Mouse (Mus musculus): Measurements from ENCODE around the gene Ldah. TPM values are rescaled to one million over a fixed set of nuclear protein-coding genes. Genes with fewer than 3 reads are reported as not detected.

The Ldah gene
- polyA plus RNA-seq, 1 experiment from 2014 or later, result 67.0 TPM

- H3K4me3 ChIP-seq (ENCODE audit: low read depth, low read length), result no peak overlapping the region
- no peaks in the 10 kb centered on the region for H3K9me3 ChIP-seq (ENCODE audit: control insufficient read depth, low read length)
- H3K27me3 ChIP-seq (ENCODE audit: control insufficient read depth, insufficient read depth, low read length), result no peaks in the 10 kb centered on the region
- no peaks in the 10 kb centered on the region for H3K4me1 ChIP-seq (ENCODE audit: control insufficient read depth, insufficient read depth, low read length)
- no peak overlapping the region for H3K9ac ChIP-seq (replicated peaks; ENCODE audit: low read depth, low read length)
- ATAC-seq (ENCODE audit: low read depth), result no peak
- 95% methylated on average over 11 of the region's 11 CpGs for WGBS
- no peaks in the 10 kb centered on the region for H3K36me3 ChIP-seq (ENCODE audit: control insufficient read depth, insufficient read depth, low read length)
- no peak overlapping the region for H3K27ac ChIP-seq (ENCODE audit: low read depth, low read length)
- no peak overlapping the region for H3K4me2 ChIP-seq (ENCODE audit: low read depth, low read length)
Observed at GRCm38 (mm10) chr12:8269627-8270026, 61.7 kb downstream of the Ldah start.

- Histone ChIP-seq H3K9ac (replicated peaks; ENCODE audit: low read depth, low read length) (no peak overlapping the region), H3K9me3 (ENCODE audit: control insufficient read depth, low read length) (no peaks in the 10 kb centered on the region), H3K27ac (ENCODE audit: low read depth, low read length) (no peak overlapping the region), H3K4me3 (ENCODE audit: low read depth, low read length) (no peak overlapping the region), H3K36me3 (ENCODE audit: control insufficient read depth, insufficient read depth, low read length) (no peaks in the 10 kb centered on the region), H3K4me1 (ENCODE audit: control insufficient read depth, insufficient read depth, low read length) (no peaks in the 10 kb centered on the region), H3K27me3 (ENCODE audit: control insufficient read depth, insufficient read depth, low read length) (no peaks in the 10 kb centered on the region), H3K4me2 (ENCODE audit: low read depth, low read length) (no peak overlapping the region)
- WGBS, result 92% methylated on average over 2 of the region's 2 CpGs
- ATAC-seq (ENCODE audit: low read depth), result no peak
Observed at GRCm38 (mm10) chr12:8271405-8271804, 63.5 kb downstream of the Ldah start.

- H3K36me3 ChIP-seq (ENCODE audit: control insufficient read depth, insufficient read depth, low read length), result no peaks in the 10 kb centered on the region
- no peaks in the 10 kb centered on the region for H3K27me3 ChIP-seq (ENCODE audit: control insufficient read depth, insufficient read depth, low read length)
- no peaks in the 10 kb centered on the region for H3K4me1 ChIP-seq (ENCODE audit: control insufficient read depth, insufficient read depth, low read length)
- no peak overlapping the region for H3K9ac ChIP-seq (replicated peaks; ENCODE audit: low read depth, low read length)
- no peak overlapping the region for H3K4me3 ChIP-seq (ENCODE audit: low read depth, low read length)
- WGBS, result 94% methylated on average over 6 of the region's 6 CpGs
- H3K9me3 ChIP-seq (ENCODE audit: control insufficient read depth, low read length), result no peaks in the 10 kb centered on the region
- no peak overlapping the region for H3K4me2 ChIP-seq (ENCODE audit: low read depth, low read length)
- no peak overlapping the region for H3K27ac ChIP-seq (ENCODE audit: low read depth, low read length)
- no peak for ATAC-seq (ENCODE audit: low read depth)
Observed at GRCm38 (mm10) chr12:8273471-8274171, 65.7 kb downstream of the Ldah start.

- Histone ChIP-seq H3K4me2 (ENCODE audit: low read depth, low read length) (no peak overlapping the region), H3K27me3 (ENCODE audit: control insufficient read depth, insufficient read depth, low read length) (no peaks in the 10 kb centered on the region), H3K27ac (ENCODE audit: low read depth, low read length) (no peak overlapping the region), H3K36me3 (ENCODE audit: control insufficient read depth, insufficient read depth, low read length) (no peaks in the 10 kb centered on the region), H3K4me1 (ENCODE audit: control insufficient read depth, insufficient read depth, low read length) (no peaks in the 10 kb centered on the region), H3K4me3 (ENCODE audit: low read depth, low read length) (no peak overlapping the region), H3K9me3 (ENCODE audit: control insufficient read depth, low read length) (no peaks in the 10 kb centered on the region), H3K9ac (replicated peaks; ENCODE audit: low read depth, low read length) (no peak overlapping the region)
- 88% methylated on average over 4 of the region's 4 CpGs for WGBS
- ATAC-seq (ENCODE audit: low read depth), result no peak
Observed at GRCm38 (mm10) chr12:8275424-8275823, 67.5 kb downstream of the Ldah start.

- Histone ChIP-seq H3K4me2 (ENCODE audit: low read depth, low read length) (no peak overlapping the region), H3K27me3 (ENCODE audit: control insufficient read depth, insufficient read depth, low read length) (no peaks in the 10 kb centered on the region), H3K9me3 (ENCODE audit: control insufficient read depth, low read length) (no peaks in the 10 kb centered on the region), H3K9ac (replicated peaks; ENCODE audit: low read depth, low read length) (no peak overlapping the region), H3K36me3 (ENCODE audit: control insufficient read depth, insufficient read depth, low read length) (no peaks in the 10 kb centered on the region), H3K4me1 (ENCODE audit: control insufficient read depth, insufficient read depth, low read length) (no peaks in the 10 kb centered on the region), H3K27ac (ENCODE audit: low read depth, low read length) (no peak overlapping the region), H3K4me3 (ENCODE audit: low read depth, low read length) (no peak overlapping the region)
- WGBS, result 86% methylated on average over 15 of the region's 15 CpGs
- 0 out of 2 replicates have a peak, but pooled peaks have one; percentile 24 for ATAC-seq (ENCODE audit: low read depth)
Observed at GRCm38 (mm10) chr12:8281225-8282017, 73.5 kb downstream of the Ldah start.

GRCm38 (mm10) chr12:8287970-8288369 lies 80.1 kb downstream of the Ldah start:
- Histone ChIP-seq H3K27me3 (ENCODE audit: control insufficient read depth, insufficient read depth, low read length) (no peaks in the 10 kb centered on the region), H3K4me1 (ENCODE audit: control insufficient read depth, insufficient read depth, low read length) (no peaks in the 10 kb centered on the region), H3K27ac (ENCODE audit: low read depth, low read length) (no peak overlapping the region), H3K4me3 (ENCODE audit: low read depth, low read length) (no peak overlapping the region), H3K9ac (replicated peaks; ENCODE audit: low read depth, low read length) (no peak overlapping the region), H3K4me2 (ENCODE audit: low read depth, low read length) (no peak overlapping the region), H3K36me3 (ENCODE audit: control insufficient read depth, insufficient read depth, low read length) (no peaks in the 10 kb centered on the region), H3K9me3 (ENCODE audit: control insufficient read depth, low read length) (no peaks in the 10 kb centered on the region)
- WGBS, result 84% methylated on average over 3 of the region's 3 CpGs
- no peak for ATAC-seq (ENCODE audit: low read depth)

GRCm38 (mm10) chr12:8289099-8289498 lies 81.2 kb downstream of the Ldah start:
- H3K4me2 ChIP-seq (ENCODE audit: low read depth, low read length), result no peak overlapping the region
- no peaks in the 10 kb centered on the region for H3K9me3 ChIP-seq (ENCODE audit: control insufficient read depth, low read length)
- H3K36me3 ChIP-seq (ENCODE audit: control insufficient read depth, insufficient read depth, low read length), result no peaks in the 10 kb centered on the region
- H3K4me3 ChIP-seq (ENCODE audit: low read depth, low read length), result no peak overlapping the region
- 84% methylated on average over 6 of the region's 6 CpGs for WGBS
- no peak overlapping the region for H3K9ac ChIP-seq (replicated peaks; ENCODE audit: low read depth, low read length)
- no peak for ATAC-seq (ENCODE audit: low read depth)
- no peaks in the 10 kb centered on the region for H3K4me1 ChIP-seq (ENCODE audit: control insufficient read depth, insufficient read depth, low read length)
- H3K27me3 ChIP-seq (ENCODE audit: control insufficient read depth, insufficient read depth, low read length), result no peaks in the 10 kb centered on the region
- no peak overlapping the region for H3K27ac ChIP-seq (ENCODE audit: low read depth, low read length)

GRCm38 (mm10) chr12:8289499-8289898 lies 81.6 kb downstream of the Ldah start:
- Histone ChIP-seq H3K36me3 (ENCODE audit: control insufficient read depth, insufficient read depth, low read length) (no peaks in the 10 kb centered on the region), H3K4me1 (ENCODE audit: control insufficient read depth, insufficient read depth, low read length) (no peaks in the 10 kb centered on the region), H3K27ac (ENCODE audit: low read depth, low read length) (no peak overlapping the region), H3K27me3 (ENCODE audit: control insufficient read depth, insufficient read depth, low read length) (0 out of 2 replicates have a peak, but pooled peaks cover 1% of the 10 kb centered on the region), H3K9me3 (ENCODE audit: control insufficient read depth, low read length) (no peaks in the 10 kb centered on the region), H3K4me2 (ENCODE audit: low read depth, low read length) (no peak overlapping the region), H3K4me3 (ENCODE audit: low read depth, low read length) (no peak overlapping the region), H3K9ac (replicated peaks; ENCODE audit: low read depth, low read length) (no peak overlapping the region)
- 95% methylated on average over 8 of the region's 8 CpGs for whole genome bisulfite sequencing
- ATAC-seq (ENCODE audit: low read depth), result no peak

- H3K4me1 ChIP-seq (ENCODE audit: control insufficient read depth, insufficient read depth, low read length), result no peaks in the 10 kb centered on the region
- no peaks in the 10 kb centered on the region for H3K9me3 ChIP-seq (ENCODE audit: control insufficient read depth, low read length)
- peak; percentile 52; the same call in 1 of the 2 replicates for ATAC-seq (ENCODE audit: low read depth)
- no peak overlapping the region for H3K4me3 ChIP-seq (ENCODE audit: low read depth, low read length)
- no peak overlapping the region for H3K4me2 ChIP-seq (ENCODE audit: low read depth, low read length)
- H3K27ac ChIP-seq (ENCODE audit: low read depth, low read length), result no peak overlapping the region
- 48% methylated on average over 15 of the region's 15 CpGs for WGBS
- H3K36me3 ChIP-seq (ENCODE audit: control insufficient read depth, insufficient read depth, low read length), result no peaks in the 10 kb centered on the region
- H3K27me3 ChIP-seq (ENCODE audit: control insufficient read depth, insufficient read depth, low read length), result peaks cover 13% of the 10 kb centered on the region
- no peak overlapping the region for H3K9ac ChIP-seq (replicated peaks; ENCODE audit: low read depth, low read length)
Observed at GRCm38 (mm10) chr12:8291157-8291853, 83.4 kb downstream of the Ldah start.
